Mouse (Mus musculus): ENCODE measurements at regions not wholly inside any gene's neighbourhood (a gene's known extent, or its start where the extent isn't known, plus 50 kb on each side); places are given as distances from the start of the nearest gene placed in this dataset.

GRCm38 (mm10) chr2:173950164-173950891 lies 125.8 kb upstream of the Stx16 start:
- TF ChIP-seq CTCF (IDR thresholded peaks at IDR 0.05; ENCODE audit: low read depth, low read length) (no peak), TAL1 (conservative IDR thresholded peaks at IDR 0.05; ENCODE audit: low read depth, low read length) (no peak)

Data from G1E (cell line).